Mouse (Mus musculus): Measurements from ENCODE around the gene Slc38a3. TPM values are rescaled to one million over a fixed set of nuclear protein-coding genes. Genes with fewer than 3 reads are reported as not detected.

Gene Slc38a3
- polyA plus RNA-seq, 1 experiment from 2014 or later, result 3.9 TPM

DNA sequence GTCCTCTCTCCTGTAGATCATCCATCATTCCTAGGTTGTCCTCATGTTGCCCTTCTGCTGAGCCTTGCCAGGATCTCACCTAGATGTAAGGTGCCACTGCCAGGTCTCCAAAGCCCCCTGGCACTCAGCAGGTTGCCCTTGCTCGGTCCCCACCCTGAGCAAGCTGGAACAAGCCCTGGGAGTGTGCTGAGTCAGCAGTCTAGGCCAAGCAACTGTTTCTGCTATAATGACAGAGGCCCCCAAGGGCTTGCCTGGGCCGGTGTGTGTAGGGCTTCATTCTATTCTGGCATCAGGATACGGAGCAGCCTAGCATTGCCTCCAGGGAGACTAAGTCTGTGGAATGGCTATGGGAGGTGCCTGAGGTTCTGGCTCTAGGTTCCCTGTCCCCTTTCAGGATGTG, 8.6 kb downstream of the Slc38a3 start:
- no peak overlapping the region for H3K27ac ChIP-seq (ENCODE audit: low read length)
- no peak overlapping the region for H3K4me2 ChIP-seq (ENCODE audit: low read depth, low read length)
- WGBS, result 69% methylated on average over 3 of the region's 3 CpGs
- H3K4me3 ChIP-seq (ENCODE audit: low read length), result no peak overlapping the region
- no peaks in the 10 kb centered on the region for H3K9me3 ChIP-seq (replicated peaks; ENCODE audit: control insufficient read depth, low read length)
- no peak for ATAC-seq (replicated peaks; ENCODE audit: extremely low read depth, insufficient read depth, low FRiP score)
- no peak overlapping the region for H3K9ac ChIP-seq (ENCODE audit: low read length)
- H3K4me1 ChIP-seq (ENCODE audit: control insufficient read depth, insufficient read depth, low read length), result no peaks in the 10 kb centered on the region
- H3K36me3 ChIP-seq (ENCODE audit: control insufficient read depth, insufficient read depth), result no peaks in the 10 kb centered on the region
- peaks cover 8% of the 10 kb centered on the region; the same call in 1 of the 2 replicates for H3K27me3 ChIP-seq (ENCODE audit: control insufficient read depth, insufficient read depth, low read length)

GRCm38 (mm10) chr9:107659961-107660360, 9.4 kb downstream of the Slc38a3 start:
- Histone ChIP-seq H3K9ac (ENCODE audit: low read length) (no peak overlapping the region), H3K4me1 (ENCODE audit: control insufficient read depth, insufficient read depth, low read length) (no peaks in the 10 kb centered on the region), H3K4me3 (ENCODE audit: low read length) (no peak overlapping the region), H3K27ac (ENCODE audit: low read length) (no peak overlapping the region), H3K36me3 (ENCODE audit: control insufficient read depth, insufficient read depth) (no peaks in the 10 kb centered on the region), H3K27me3 (ENCODE audit: control insufficient read depth, insufficient read depth, low read length) (peaks cover 3% of the 10 kb centered on the region; the same call in 1 of the 2 replicates), H3K9me3 (replicated peaks; ENCODE audit: control insufficient read depth, low read length) (no peaks in the 10 kb centered on the region), H3K4me2 (ENCODE audit: low read depth, low read length) (no peak overlapping the region)
- no peak for ATAC-seq (replicated peaks; ENCODE audit: extremely low read depth, insufficient read depth, low FRiP score)
- 78% methylated on average over 3 of the region's 3 CpGs for WGBS

GRCm38 (mm10) chr9:107659551-107659950, 9.8 kb downstream of the Slc38a3 start:
- 81% methylated on average over 10 of the region's 10 CpGs for WGBS
- Histone ChIP-seq H3K4me2 (ENCODE audit: low read depth, low read length) (no peak overlapping the region), H3K9ac (ENCODE audit: low read length) (no peak overlapping the region), H3K36me3 (ENCODE audit: control insufficient read depth, insufficient read depth) (no peaks in the 10 kb centered on the region), H3K4me1 (ENCODE audit: control insufficient read depth, insufficient read depth, low read length) (no peaks in the 10 kb centered on the region), H3K4me3 (ENCODE audit: low read length) (no peak overlapping the region), H3K9me3 (replicated peaks; ENCODE audit: control insufficient read depth, low read length) (no peaks in the 10 kb centered on the region), H3K27ac (ENCODE audit: low read length) (no peak overlapping the region), H3K27me3 (ENCODE audit: control insufficient read depth, insufficient read depth, low read length) (no peaks in the 10 kb centered on the region)
- ATAC-seq (replicated peaks; ENCODE audit: extremely low read depth, insufficient read depth, low FRiP score), result no peak

DNA sequence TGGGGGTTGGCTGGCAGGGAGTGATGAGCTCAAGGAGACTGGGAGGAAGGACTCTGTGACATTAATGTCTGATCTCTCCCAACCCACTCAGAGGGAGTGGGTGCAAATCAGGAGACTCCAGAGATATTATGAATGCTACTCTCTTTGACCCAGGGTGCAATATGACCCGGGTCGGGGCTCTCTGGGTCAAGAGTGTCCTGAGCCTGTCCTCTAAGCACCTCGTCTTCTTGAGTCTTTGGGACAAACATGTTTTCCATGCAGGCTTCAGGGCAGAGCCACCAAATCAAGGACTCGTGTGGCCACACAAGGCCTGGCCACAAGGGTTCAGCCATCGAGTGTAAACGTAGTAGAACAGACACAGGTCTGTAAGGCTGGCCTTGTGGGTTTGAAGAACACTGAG, 11.2 kb downstream of the Slc38a3 start:
- H3K4me3 ChIP-seq (ENCODE audit: low read length), result no peak overlapping the region
- 85% methylated on average over 6 of the region's 6 CpGs for WGBS
- ATAC-seq (replicated peaks; ENCODE audit: extremely low read depth, insufficient read depth, low FRiP score), result no peak
- no peak overlapping the region for H3K4me2 ChIP-seq (ENCODE audit: low read depth, low read length)
- no peak overlapping the region for H3K9ac ChIP-seq (ENCODE audit: low read length)
- H3K4me1 ChIP-seq (ENCODE audit: control insufficient read depth, insufficient read depth, low read length), result no peaks in the 10 kb centered on the region
- no peaks in the 10 kb centered on the region for H3K9me3 ChIP-seq (replicated peaks; ENCODE audit: control insufficient read depth, low read length)
- H3K36me3 ChIP-seq (ENCODE audit: control insufficient read depth, insufficient read depth), result no peaks in the 10 kb centered on the region
- no peaks in the 10 kb centered on the region for H3K27me3 ChIP-seq (ENCODE audit: control insufficient read depth, insufficient read depth, low read length)
- no peak overlapping the region for H3K27ac ChIP-seq (ENCODE audit: low read length)

GRCm38 (mm10) chr9:107657144-107657543, 12.2 kb downstream of the Slc38a3 start:
- Histone ChIP-seq H3K36me3 (ENCODE audit: control insufficient read depth, insufficient read depth) (no peaks in the 10 kb centered on the region), H3K27ac (ENCODE audit: low read length) (no peak overlapping the region), H3K27me3 (ENCODE audit: control insufficient read depth, insufficient read depth, low read length) (no peaks in the 10 kb centered on the region), H3K4me3 (ENCODE audit: low read length) (no peak overlapping the region), H3K9ac (ENCODE audit: low read length) (no peak overlapping the region), H3K4me2 (ENCODE audit: low read depth, low read length) (no peak overlapping the region), H3K4me1 (ENCODE audit: control insufficient read depth, insufficient read depth, low read length) (no peaks in the 10 kb centered on the region), H3K9me3 (replicated peaks; ENCODE audit: control insufficient read depth, low read length) (no peaks in the 10 kb centered on the region)
- 84% methylated on average over 5 of the region's 5 CpGs for WGBS
- ATAC-seq (replicated peaks; ENCODE audit: extremely low read depth, insufficient read depth, low FRiP score), result no peak

DNA sequence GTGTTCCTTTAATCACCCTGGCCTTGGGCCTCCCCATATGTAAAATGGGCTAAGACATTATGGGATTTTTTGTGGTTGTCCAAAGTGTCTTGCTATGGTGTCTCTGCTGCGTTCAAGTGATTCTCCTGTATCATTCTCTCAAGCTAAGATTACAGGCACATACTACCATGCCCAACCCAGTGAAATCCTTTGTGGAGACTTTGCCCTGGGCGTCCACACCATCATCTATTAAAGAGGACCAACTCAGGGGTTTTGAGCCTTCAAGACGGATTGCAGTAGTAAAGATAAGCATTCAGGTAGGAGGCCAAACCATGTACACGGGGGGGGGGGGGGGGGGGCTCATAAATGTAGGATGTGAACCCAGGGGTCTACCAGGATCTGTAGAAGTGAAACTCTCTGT, 14.7 kb downstream of the Slc38a3 start:
- Histone ChIP-seq H3K27me3 (ENCODE audit: control insufficient read depth, insufficient read depth, low read length) (peaks cover 2% of the 10 kb centered on the region; the same call in 1 of the 2 replicates), H3K27ac (ENCODE audit: low read length) (no peak overlapping the region), H3K9ac (ENCODE audit: low read length) (no peak overlapping the region), H3K36me3 (ENCODE audit: control insufficient read depth, insufficient read depth) (no peaks in the 10 kb centered on the region), H3K9me3 (replicated peaks; ENCODE audit: control insufficient read depth, low read length) (no peaks in the 10 kb centered on the region), H3K4me1 (ENCODE audit: control insufficient read depth, insufficient read depth, low read length) (peaks cover 4% of the 10 kb centered on the region; the same call in 1 of the 2 replicates), H3K4me3 (ENCODE audit: low read length) (no peak overlapping the region), H3K4me2 (ENCODE audit: low read depth, low read length) (no peak overlapping the region)
- 67% methylated on average over 4 of the region's 4 CpGs for WGBS
- ATAC-seq (replicated peaks; ENCODE audit: extremely low read depth, insufficient read depth, low FRiP score), result no peak

DNA sequence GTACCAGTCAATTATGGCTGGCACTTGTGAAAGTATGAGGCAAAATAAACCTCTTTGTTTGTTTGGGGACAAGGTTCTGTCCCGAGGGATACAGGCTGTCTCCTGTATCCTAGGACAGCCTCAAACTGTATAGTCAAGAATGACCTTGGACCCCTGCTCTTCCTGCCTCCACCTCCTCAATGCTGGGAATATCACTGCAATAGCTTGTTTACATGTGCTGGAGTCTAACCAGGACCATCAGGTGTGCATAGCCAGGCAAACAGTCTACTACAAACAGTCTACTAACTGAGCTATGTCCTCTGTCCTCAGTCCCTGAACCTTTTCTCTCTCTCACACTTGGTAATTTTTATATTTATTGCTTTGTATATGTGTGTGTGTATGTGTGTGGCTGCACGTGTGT, 15.9 kb downstream of the Slc38a3 start:
- ATAC-seq (replicated peaks; ENCODE audit: extremely low read depth, insufficient read depth, low FRiP score), result no peak
- peaks cover 4% of the 10 kb centered on the region; the same call in 1 of the 2 replicates for H3K4me1 ChIP-seq (ENCODE audit: control insufficient read depth, insufficient read depth, low read length)
- H3K27ac ChIP-seq (ENCODE audit: low read length), result no peak overlapping the region
- 70% methylated on average over 2 of the region's 2 CpGs for WGBS
- H3K4me2 ChIP-seq (ENCODE audit: low read depth, low read length), result no peak overlapping the region
- no peaks in the 10 kb centered on the region for H3K36me3 ChIP-seq (ENCODE audit: control insufficient read depth, insufficient read depth)
- no peak overlapping the region for H3K4me3 ChIP-seq (ENCODE audit: low read length)
- H3K27me3 ChIP-seq (ENCODE audit: control insufficient read depth, insufficient read depth, low read length), result peaks cover 2% of the 10 kb centered on the region; the same call in 1 of the 2 replicates
- no peak overlapping the region for H3K9ac ChIP-seq (ENCODE audit: low read length)
- H3K9me3 ChIP-seq (replicated peaks; ENCODE audit: control insufficient read depth, low read length), result no peaks in the 10 kb centered on the region

- Histone ChIP-seq H3K27me3 (ENCODE audit: control insufficient read depth, insufficient read depth, low read length) (peaks cover 2% of the 10 kb centered on the region; the same call in 1 of the 2 replicates), H3K4me3 (ENCODE audit: low read length) (no peak overlapping the region), H3K9ac (ENCODE audit: low read length) (no peak overlapping the region), H3K36me3 (ENCODE audit: control insufficient read depth, insufficient read depth) (no peaks in the 10 kb centered on the region), H3K4me1 (ENCODE audit: control insufficient read depth, insufficient read depth, low read length) (peaks cover 4% of the 10 kb centered on the region; the same call in 1 of the 2 replicates), H3K4me2 (ENCODE audit: low read depth, low read length) (no peak overlapping the region), H3K27ac (ENCODE audit: low read length) (no peak overlapping the region), H3K9me3 (replicated peaks; ENCODE audit: control insufficient read depth, low read length) (no peaks in the 10 kb centered on the region)
- WGBS, result 24% methylated on average over 12 of the region's 12 CpGs
- no peak; the same call in 1 of the 2 replicates for ATAC-seq (replicated peaks; ENCODE audit: extremely low read depth, insufficient read depth, low FRiP score)
Observed at GRCm38 (mm10) chr9:107650708-107651481, 18.4 kb downstream of the Slc38a3 start.

GRCm38 (mm10) chr9:107650225-107650624, 19.1 kb downstream of the Slc38a3 start:
- H3K4me2 ChIP-seq (ENCODE audit: low read depth, low read length), result no peak overlapping the region
- no peaks in the 10 kb centered on the region for H3K9me3 ChIP-seq (replicated peaks; ENCODE audit: control insufficient read depth, low read length)
- WGBS, result 67% methylated on average over 7 of the region's 7 CpGs
- H3K27me3 ChIP-seq (ENCODE audit: control insufficient read depth, insufficient read depth, low read length), result peaks cover 2% of the 10 kb centered on the region; the same call in 1 of the 2 replicates
- H3K27ac ChIP-seq (ENCODE audit: low read length), result no peak overlapping the region
- no peak overlapping the region for H3K4me3 ChIP-seq (ENCODE audit: low read length)
- no peak for ATAC-seq (replicated peaks; ENCODE audit: extremely low read depth, insufficient read depth, low FRiP score)
- no peak overlapping the region for H3K9ac ChIP-seq (ENCODE audit: low read length)
- H3K4me1 ChIP-seq (ENCODE audit: control insufficient read depth, insufficient read depth, low read length), result peaks cover 6% of the 10 kb centered on the region; the same call in 1 of the 2 replicates
- H3K36me3 ChIP-seq (ENCODE audit: control insufficient read depth, insufficient read depth), result no peaks in the 10 kb centered on the region

Measured in heart, embryonic 16.5 days (tissue).